Mouse (Mus musculus) cortical plate, adult 2 months (tissue): ENCODE measurements at regions not wholly inside any gene's neighbourhood (a gene's known extent, or its start where the extent isn't known, plus 50 kb on each side); places are given as distances from the start of the nearest gene placed in this dataset.

Source experiments
- H3K27ac ChIP-seq: fragments of 200-500 bp; 2 replicates; pipeline ENCODE4 v1.5.1; 2012; ENCODE audit warnings: low read length, control low read depth, inconsistent platforms; ENCODE audit not compliant: insufficient read depth
- H3K4me1 ChIP-seq: fragments of 200-500 bp; 2 replicates; pipeline ENCODE4 v1.6.1; 2011; ENCODE audit warnings: low read length; ENCODE audit not compliant: control insufficient read depth, insufficient read depth
- H3K4me3 ChIP-seq: fragments of 200-500 bp; 2 replicates; pipeline ENCODE4 v1.5.1; 2011; ENCODE audit warnings: mild to moderate bottlenecking, low read length, control low read depth; ENCODE audit not compliant: insufficient read depth
- CTCF ChIP-seq: fragments of 200-500 bp; IDR thresholded peaks from 2 replicates; pipeline ENCODE4 v1.5.1; 2011; ENCODE audit warnings: mild to moderate bottlenecking, control low read depth, low read length; ENCODE audit not compliant: insufficient read depth; ENCODE audit errors: extremely low read depth
- POLR2A ChIP-seq: fragments of 200-500 bp; IDR thresholded peaks from 2 replicates; pipeline ENCODE4 v1.6.1; 2011; ENCODE audit warnings: mild to moderate bottlenecking, low read length, control low read depth; ENCODE audit not compliant: insufficient read depth; ENCODE audit errors: extremely low read depth

DNA sequence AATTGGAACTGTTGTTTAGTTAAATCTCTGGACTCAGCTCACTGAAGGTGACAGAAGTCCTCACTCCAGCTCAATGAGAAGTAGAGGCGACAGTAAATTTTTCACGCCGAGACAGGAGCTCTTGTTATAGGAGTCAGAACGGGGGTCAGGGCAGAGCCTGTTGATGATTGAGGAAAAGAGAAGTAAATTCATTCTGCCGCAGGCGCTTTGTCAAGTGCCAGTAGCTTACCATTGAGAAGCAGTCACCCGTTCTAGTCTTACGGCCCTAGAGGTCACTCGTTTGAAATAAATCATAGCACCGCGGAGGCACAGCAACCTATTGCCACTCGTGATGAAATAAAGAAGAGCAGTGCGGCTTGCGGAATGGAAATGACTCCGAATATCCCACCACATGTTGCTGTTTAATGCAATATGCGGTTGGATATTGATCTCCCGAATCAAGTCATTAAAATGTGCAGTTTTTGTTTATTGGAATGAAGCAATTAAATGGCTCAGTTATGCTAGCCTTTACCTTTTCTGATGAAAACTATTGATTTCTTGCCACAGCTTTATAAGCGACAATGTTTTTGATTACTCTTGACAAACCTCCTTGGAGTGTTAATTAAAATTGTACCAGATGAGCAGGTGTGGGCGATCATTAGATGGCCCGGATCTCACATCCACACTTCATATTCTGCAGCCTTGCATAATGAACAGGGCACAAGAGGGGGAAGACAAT is 152.7 kb downstream of the Zfp281 start:
- no peak overlapping the region for H3K4me3 ChIP-seq
- H3K4me1 ChIP-seq = peaks cover 3% of the 10 kb centered on the region
- no peak overlapping the region for H3K27ac ChIP-seq
- TF ChIP-seq CTCF (no peak), POLR2A (no peak)

DNA sequence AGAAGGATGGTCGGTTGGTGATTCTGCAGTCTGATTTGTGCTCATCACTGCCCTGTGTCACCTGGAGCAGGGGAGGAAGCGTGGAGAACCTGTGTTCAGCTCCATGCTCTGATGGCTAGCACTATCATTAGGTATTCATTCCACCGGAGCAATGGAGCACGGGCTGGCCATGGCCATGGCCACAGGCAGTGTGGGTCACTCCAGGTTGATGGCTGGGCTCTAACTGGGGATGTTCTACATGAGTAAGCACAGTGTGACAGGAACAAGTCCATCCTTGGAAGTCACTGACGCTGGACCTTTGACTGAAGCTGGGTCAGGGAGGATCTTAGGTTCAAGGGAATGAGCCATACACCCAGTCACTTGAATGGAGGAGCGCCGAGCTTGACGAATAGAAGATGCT is 154.7 kb downstream of the Zfp281 start:
- no peak overlapping the region for H3K4me3 ChIP-seq
- TF ChIP-seq CTCF (no peak), POLR2A (no peak)
- H3K27ac ChIP-seq = no peak overlapping the region
- peaks cover 3% of the 10 kb centered on the region for H3K4me1 ChIP-seq

DNA sequence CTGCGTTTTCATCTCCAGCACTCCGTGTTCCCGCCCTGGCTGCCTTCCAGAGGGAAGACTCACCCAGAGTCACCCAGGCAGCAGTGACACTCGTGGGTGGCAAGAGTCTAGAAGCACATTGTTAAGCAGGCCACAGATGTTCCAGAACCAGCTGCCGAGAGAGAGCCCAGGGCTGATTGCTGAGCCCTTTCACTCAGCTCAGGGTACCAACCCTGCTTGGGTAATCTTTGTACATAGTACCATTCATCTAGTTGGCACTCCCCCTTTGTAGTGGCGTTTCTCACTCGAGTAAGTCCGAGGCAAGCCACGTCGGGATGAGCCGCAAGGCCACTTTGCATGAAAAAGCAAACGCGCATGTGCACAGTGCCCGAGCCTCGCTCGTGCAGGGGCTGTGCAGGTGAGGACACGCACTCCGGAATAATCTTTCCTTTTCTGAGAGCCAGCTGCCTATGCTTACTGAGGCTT is 156.9 kb downstream of the Zfp281 start:
- no peak overlapping the region for H3K27ac ChIP-seq
- TF ChIP-seq CTCF = no peak
- TF ChIP-seq POLR2A = no peak
- H3K4me3 ChIP-seq = peak overlapping the region; percentile 25
- H3K4me1 ChIP-seq = peaks cover 3% of the 10 kb centered on the region

DNA sequence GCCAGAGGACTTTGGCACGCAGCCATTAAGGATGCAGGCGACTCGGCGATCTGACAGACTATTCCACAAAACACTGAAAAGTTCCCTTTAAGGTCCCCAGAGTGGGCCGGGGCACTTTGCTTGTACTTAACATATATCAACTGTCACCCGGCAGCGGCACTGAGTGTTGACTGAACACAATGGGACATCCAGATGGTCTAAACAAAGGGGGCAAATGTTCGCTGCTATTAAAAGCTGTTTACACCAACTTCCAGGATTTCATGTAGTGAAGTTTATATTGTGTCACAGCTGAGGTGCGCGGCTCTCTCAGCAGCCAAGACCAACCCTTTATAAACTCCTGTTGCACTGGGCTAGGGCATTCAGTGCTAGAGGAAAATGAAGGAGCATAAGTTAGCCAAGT is 157.6 kb downstream of the Zfp281 start:
- Histone ChIP-seq H3K27ac (no peak overlapping the region), H3K4me1 (peaks cover 3% of the 10 kb centered on the region), H3K4me3 (no peak overlapping the region; the same call in 1 of the 2 replicates)
- TF ChIP-seq POLR2A = no peak
- no peak for TF ChIP-seq CTCF

DNA sequence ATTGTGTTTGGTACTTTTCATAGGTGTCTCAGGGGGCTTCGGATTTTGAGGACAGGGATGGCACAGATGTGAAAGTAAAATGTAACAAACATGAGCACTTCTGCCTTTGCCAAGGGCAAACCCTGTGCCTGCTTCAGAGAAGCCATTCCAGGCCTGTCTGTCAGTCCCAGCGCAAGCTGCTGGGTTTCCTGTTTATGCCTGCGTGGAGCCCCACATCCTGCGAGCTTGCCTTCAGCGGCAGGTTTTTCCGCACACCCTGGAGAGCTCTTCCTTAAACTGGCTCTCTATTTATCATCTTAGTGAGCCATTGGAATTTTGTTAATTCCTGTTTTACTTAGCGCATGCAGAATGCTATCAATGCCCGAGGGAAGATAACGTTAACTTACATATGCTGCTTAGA is 159.5 kb downstream of the Zfp281 start:
- Histone ChIP-seq H3K4me1 (peaks cover 3% of the 10 kb centered on the region), H3K4me3 (no peak overlapping the region), H3K27ac (no peak overlapping the region)
- no peak for TF ChIP-seq POLR2A
- no peak for TF ChIP-seq CTCF

DNA sequence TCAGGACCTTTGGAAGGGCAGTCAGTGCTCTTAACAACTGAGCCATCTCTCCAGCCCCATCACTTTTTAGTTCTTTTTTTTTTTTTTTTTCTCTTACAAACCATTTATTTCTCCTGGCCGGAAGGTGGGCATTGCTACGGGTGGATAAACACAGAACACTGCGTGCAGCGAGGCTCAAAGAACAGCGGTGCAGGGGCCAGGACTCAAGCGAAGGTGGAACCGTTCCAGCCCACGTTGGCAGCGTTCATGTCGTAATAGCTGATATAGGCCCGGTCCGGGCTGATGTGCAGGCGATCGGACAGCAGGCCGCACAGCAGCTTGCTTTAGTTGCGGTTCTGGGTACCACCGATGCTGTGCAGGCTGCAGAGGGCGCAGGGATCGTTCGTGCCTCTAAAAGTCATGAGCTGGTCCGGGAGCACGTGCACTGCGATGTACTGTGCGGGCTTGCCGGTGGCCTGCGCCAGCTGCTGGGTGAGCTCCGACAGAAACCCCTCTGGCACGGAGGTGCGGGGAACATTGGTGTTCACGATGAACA is 164.3 kb downstream of the Zfp281 start:
- H3K4me1 ChIP-seq = no peaks in the 10 kb centered on the region
- no peak for TF ChIP-seq CTCF
- TF ChIP-seq POLR2A = no peak
- no peak overlapping the region for H3K4me3 ChIP-seq
- no peak overlapping the region for H3K27ac ChIP-seq

DNA sequence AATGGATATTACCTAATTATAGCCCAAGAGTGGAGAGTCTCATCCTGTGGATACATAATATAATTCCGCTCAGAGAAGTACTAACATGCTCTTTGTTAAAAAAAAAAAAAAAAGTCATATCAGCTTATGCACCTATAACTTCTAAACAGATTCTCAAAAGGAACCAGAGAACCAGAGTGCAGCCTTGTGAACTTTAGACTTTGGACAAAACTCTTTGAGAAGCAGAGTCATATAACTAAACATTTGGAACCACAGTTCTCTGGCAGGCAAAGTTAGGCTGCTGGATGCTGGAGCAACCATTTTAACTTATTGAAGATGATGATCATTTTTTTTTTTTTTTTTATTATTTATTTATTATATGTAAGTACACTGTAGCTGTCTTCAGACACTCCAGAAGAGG is 166.9 kb downstream of the Zfp281 start:
- H3K4me3 ChIP-seq = no peak overlapping the region
- no peaks in the 10 kb centered on the region for H3K4me1 ChIP-seq
- no peak overlapping the region for H3K27ac ChIP-seq
- no peak for TF ChIP-seq CTCF
- TF ChIP-seq POLR2A = no peak
